Mouse (Mus musculus) bone marrow macrophage, adult 2 months (primary cell): ENCODE data around the gene Trmt1l.

Source experiments
- CTCF ChIP-seq: IDR thresholded peaks from 2 replicates; pipeline ENCODE4 v1.5.1; 2012; ENCODE audit warnings: low read depth, mild to moderate bottlenecking, low read length, moderate library complexity
- POLR2A ChIP-seq: IDR thresholded peaks from 2 replicates; pipeline ENCODE4 v1.6.1; 2012; ENCODE audit warnings: mild to moderate bottlenecking, low read depth, low read length, borderline replicate concordance

- TF ChIP-seq CTCF (no peak), POLR2A (no peak)
Measured at GRCm38 (mm10) chr1:151497942-151498341, 69.6 kb downstream of the Trmt1l start.
